Mouse (Mus musculus): ENCODE measurements around the gene Vmn1r151.
"Not testable (repeated sequence)": the region's sequence is repeated elsewhere in the genome, so short reads cannot be mapped to it uniquely, and the experiment has no call there.

Gene Vmn1r151

GRCm38 (mm10) chr7:22499578-22499977 is at the start of gene Vmn1r151:
Vmn1r151 (minus strand) TSS chr7:22499678.
- not testable (repeated sequence) for DNase-seq (ENCODE audit: inconsistent age in 2 of 2, low spot score in 1 of 2)

- not testable (repeated sequence) for DNase-seq (ENCODE audit: inconsistent age in 2 of 2, low spot score in 1 of 2)
Observed at GRCm38 (mm10) chr7:22534787-22535186, 35.3 kb upstream of the Vmn1r151 start, which contains the start of gene Gm8677. Gm8677 (minus strand) TSS chr7:22534887.

GRCm38 (mm10) chr7:22522667-22523066 is 23.2 kb upstream of the Vmn1r151 start, which contains the start of gene Vmn1r152:
Vmn1r152 (plus strand) TSS chr7:22522967.
- not testable (repeated sequence) for DNase-seq (ENCODE audit: inconsistent age in 2 of 2, low spot score in 1 of 2)

GRCm38 (mm10) chr7:22463975-22464374 is 35.5 kb downstream of the Vmn1r151 start, which contains the start of gene Gm10665:
Gm10665 (minus strand) TSS chr7:22464075.
- DNase-seq (ENCODE audit: inconsistent age in 2 of 2, low spot score in 1 of 2), result not testable (repeated sequence)

Measured in adrenal gland, adult (tissue).